ENCODE assay signal across 8 mouse cellular contexts in genomic region chr17:23771284-23772218, GRCm38 (mm10). TPM values are rescaled to one million over a fixed set of nuclear protein-coding genes. Genes with fewer than 3 reads are reported as not detected.
DNase-seq lines count a peak whose midpoint lies in the region; ATAC-seq lines count a peak whose summit lies in the region.

Gene Flywch1 (minus strand): TSS chr17:23771602.

- peak; percentile 97 for ATAC-seq in megakaryocyte progenitor cell, adult 5-6 weeks (replicated peaks; ENCODE audit: poor library complexity)

- peak; percentile 99 for DNase-seq in adipocyte (ENCODE audit: low spot score)
- peak; percentile 98 for DNase-seq in embryo, embryonic 10 days (ENCODE audit: low spot score)
- peak; percentile 97 for DNase-seq in gastrocnemius, postnatal 10 days
- peak; percentile 99 for DNase-seq in induced T-regulatory cell, adult 2 months (ENCODE audit: low read depth)
- peak; percentile 98 to 99 for DNase-seq in left cerebral cortex, adult 9 months (ENCODE audit: low spot score in 2 of 2)
- peak; percentile 99 for DNase-seq in right cerebral cortex, postnatal 14 days
- peak; percentile 96 to 97 for DNase-seq in urinary bladder, postnatal 36 days (ENCODE audit: low spot score in 2 of 2)

RNA-seq across cellular contexts. Expression of gene Flywch1, which starts in this region (rescaled TPM):
- total RNA-seq in gastrocnemius, postnatal 10 days (2021) = 10 to 100 TPM; 39.0 to 39.5 TPM
- 4.7 and 5.1 TPM in 2 replicates for total RNA-seq in megakaryocyte progenitor cell, adult 5-6 weeks (2015)
- total RNA-seq in megakaryocyte progenitor cell, adult 5-6 weeks (2017) = 9.9 and 10.6 TPM in 2 replicates

Comparison
In these comparisons a context has a peak if more than half of its experiments do, and no peak if none do; other contexts are left out.
1. Peak in every context shown above with its lines: DNase-seq and ATAC-seq.